Mouse (Mus musculus) stomach, postnatal 0 days (tissue): ENCODE results near the gene Dapk3.

Experiments used
- CTCF ChIP-seq: IDR thresholded peaks from 2 replicates; pipeline ENCODE4 v1.5.1; 2016; ENCODE audit warnings: antibody characterized with exemption, low read depth, mild to moderate bottlenecking, moderate library complexity
- EP300 ChIP-seq: optimal IDR thresholded peaks from 2 replicates; pipeline ENCODE3; 2016; ENCODE audit warnings: antibody characterized with exemption

GRCm38 (mm10) chr10:81139529-81139846 is 43.3 kb upstream of the Dapk3 start:
- TF ChIP-seq EP300 (no peak), CTCF (no peak)
